Comparison of ENCODE assay signal across 17 mouse cellular contexts in genomic region chr2:128185942-128186341, GRCm38 (mm10).
DNase-seq lines count a peak whose midpoint lies in the region; ATAC-seq lines count a peak whose summit lies in the region.
"Had no signal": no experiment of that assay in that cellular context is flagged by ENCODE, and none has a peak within 500 bp of the region (broad histone marks: within the 10 kb centered on the region; RNA-seq: fewer than 3 reads in every experiment).

No protein-coding gene starts in this region.

- H3K4me2 ChIP-seq in heart, embryonic 16.5 days (ENCODE audit: low read depth, low read length) = no peak overlapping the region
- H3K4me2 ChIP-seq: hindbrain, embryonic 14.5 days; intestine, embryonic 15.5 days had no signal

- intact Hi-C loops in heart, postnatal 36 days (cut with DNase I) = loop anchor here (5.0 kb wide), 1 partner anchor 126 kb away; no protein-coding TSS in a partner anchor
- intact Hi-C loops in heart, postnatal 14 days (cut with DNase I) = no loop called here

- no peak for DNase-seq in heart, embryonic 10.5 days (ENCODE audit: low spot score)
- DNase-seq in heart, postnatal 36 days = no peak
- no peak for DNase-seq in heart, postnatal 14 days
- no peak for DNase-seq in embryonic facial prominence, embryonic 10.5 days (ENCODE audit: low spot score)
- peak; percentile 45 for DNase-seq in lung, postnatal 25 days (ENCODE audit: low spot score)
- no peak for DNase-seq in adrenal gland, postnatal 25 days
- DNase-seq: adrenal gland, postnatal 14 days; cerebellum, adult 18-20 months; cerebellum, adult 9-11 months; cerebellum, postnatal 36 days; gastrocnemius, adult 2 months; gastrocnemius, postnatal 25 days had no signal

- peak overlapping the region; percentile 70; the same call in 1 of the 2 replicates for H3K27ac ChIP-seq in heart, embryonic 10.5 days
- peak overlapping the region; percentile 57 for H3K27ac ChIP-seq in heart, embryonic 16.5 days (ENCODE audit: low read length)
- H3K27ac ChIP-seq in embryonic facial prominence, embryonic 10.5 days (replicated peaks) = 0 out of 2 replicates have a peak overlapping the region, but pooled peaks have one; percentile 7
- H3K27ac ChIP-seq: gastrocnemius, adult 2 months; hindbrain, embryonic 10.5 days; hindbrain, embryonic 14.5 days; intestine, embryonic 15.5 days had no signal

- WGBS in heart, embryonic 10.5 days = 59% methylated on average over 4 of the region's 4 CpGs
- 54% methylated on average over 4 of the region's 4 CpGs for WGBS in heart, embryonic 16.5 days
- 80% methylated on average over 4 of the region's 4 CpGs for WGBS in embryonic facial prominence, embryonic 10.5 days

- no peaks in the 10 kb centered on the region for H3K36me3 ChIP-seq in heart, embryonic 10.5 days
- H3K36me3 ChIP-seq in heart, embryonic 16.5 days (ENCODE audit: control insufficient read depth, insufficient read depth) = no peaks in the 10 kb centered on the region
- no peaks in the 10 kb centered on the region for H3K36me3 ChIP-seq in embryonic facial prominence, embryonic 10.5 days (replicated peaks)
- H3K36me3 ChIP-seq: hindbrain, embryonic 10.5 days; intestine, embryonic 15.5 days had no signal

- no peak overlapping the region for H3K4me3 ChIP-seq in heart, embryonic 10.5 days
- H3K4me3 ChIP-seq in heart, embryonic 16.5 days (ENCODE audit: low read length) = no peak overlapping the region
- H3K4me3 ChIP-seq in embryonic facial prominence, embryonic 10.5 days = no peak overlapping the region
- H3K4me3 ChIP-seq: gastrocnemius, adult 2 months; hindbrain, embryonic 10.5 days; intestine, embryonic 15.5 days had no signal

- H3K9me3 ChIP-seq in heart, embryonic 10.5 days = no peaks in the 10 kb centered on the region
- H3K9me3 ChIP-seq in heart, embryonic 16.5 days (replicated peaks; ENCODE audit: control insufficient read depth, low read length) = no peaks in the 10 kb centered on the region
- H3K9me3 ChIP-seq in embryonic facial prominence, embryonic 10.5 days = 0 out of 2 replicates have a peak, but pooled peaks cover 2% of the 10 kb centered on the region
- H3K9me3 ChIP-seq: intestine, embryonic 15.5 days had no signal

- no peak overlapping the region for H3K9ac ChIP-seq in heart, embryonic 16.5 days (ENCODE audit: low read length)
- H3K9ac ChIP-seq: hindbrain, embryonic 14.5 days; intestine, embryonic 15.5 days had no signal

- H3K27me3 ChIP-seq in heart, embryonic 10.5 days (ENCODE audit: insufficient read depth, poor library complexity, severe bottlenecking) = no peaks in the 10 kb centered on the region
- H3K27me3 ChIP-seq in heart, embryonic 16.5 days (ENCODE audit: control insufficient read depth, insufficient read depth, low read length) = no peaks in the 10 kb centered on the region
- no peaks in the 10 kb centered on the region for H3K27me3 ChIP-seq in embryonic facial prominence, embryonic 10.5 days (replicated peaks; ENCODE audit: low read depth, poor library complexity, severe bottlenecking)
- H3K27me3 ChIP-seq: intestine, embryonic 15.5 days had no signal

- ATAC-seq in heart, embryonic 16.5 days (replicated peaks; ENCODE audit: extremely low read depth, insufficient read depth, low FRiP score) = no peak
- ATAC-seq: forebrain, embryonic 14.5 days; intestine, embryonic 15.5 days had no signal

- H3K4me1 ChIP-seq in heart, embryonic 10.5 days = peaks cover 25% of the 10 kb centered on the region
- H3K4me1 ChIP-seq in heart, embryonic 16.5 days (ENCODE audit: control insufficient read depth, insufficient read depth, low read length) = peaks cover 23% of the 10 kb centered on the region
- H3K4me1 ChIP-seq in embryonic facial prominence, embryonic 10.5 days = peaks cover 17% of the 10 kb centered on the region
- H3K4me1 ChIP-seq: intestine, embryonic 15.5 days had no signal

Comparison
In these comparisons a context has a peak if more than half of its experiments do, and no peak if none do; other contexts are left out.
1. H3K27ac ChIP-seq: peak in every context shown above with its lines; median percentile 70 in heart, embryonic 10.5 days; 57 in heart, embryonic 16.5 days; 7 in embryonic facial prominence, embryonic 10.5 days.